Mouse (Mus musculus) G1E (cell line): ENCODE results near the gene Chn2. TPM values are rescaled to one million over a fixed set of nuclear protein-coding genes. Genes with fewer than 3 reads are reported as not detected.

ENCODE experiments used
- ATAC-seq: 2 replicates; pipeline ENCODE4 v1.8.0; 2016; ENCODE audit warnings: mild to moderate bottlenecking; ENCODE audit not compliant: insufficient number of reproducible peaks, poor library complexity, low FRiP score, severe bottlenecking; ENCODE audit errors: extremely low read depth
- DNase-seq: peaks from one replicate; pipeline ENCODE4 v3.0.0; 2012; ENCODE audit warnings: low spot score
- H3K27me3 ChIP-seq: 2 replicates; pipeline ENCODE4 v1.6.1; 2012; ENCODE audit warnings: mild to moderate bottlenecking, low read length, inconsistent platforms; ENCODE audit not compliant: insufficient read depth
- H3K36me3 ChIP-seq: replicated peaks from 2 replicates; pipeline ENCODE3; 2012; ENCODE audit warnings: mild to moderate bottlenecking, inconsistent platforms
- H3K4me1 ChIP-seq: 2 replicates; pipeline ENCODE4 v1.6.1; 2012; ENCODE audit warnings: low read depth, low read length, inconsistent platforms, mixed read lengths; ENCODE audit not compliant: insufficient read depth
- H3K4me3 ChIP-seq: 2 replicates; pipeline ENCODE4 v1.5.1; 2012; ENCODE audit warnings: low read depth, mild to moderate bottlenecking, inconsistent platforms, low read length, moderate library complexity, mixed read lengths
- H3K9me3 ChIP-seq: replicated peaks from 2 replicates; pipeline ENCODE4 v1.6.1; 2012; ENCODE audit warnings: inconsistent platforms
- CTCF ChIP-seq: IDR thresholded peaks from 2 replicates; pipeline ENCODE4 v1.5.1; 2012; ENCODE audit warnings: low read depth, low read length, inconsistent platforms, mixed read lengths
- GATA1 ChIP-seq: IDR thresholded peaks from 2 replicates; pipeline ENCODE4 v1.6.1; 2012; ENCODE audit warnings: borderline replicate concordance, low read length, inconsistent platforms, mixed read lengths
- GATA2 ChIP-seq: IDR thresholded peaks from 2 replicates; pipeline ENCODE4 v1.6.1; 2012; ENCODE audit warnings: low read depth, low read length, inconsistent platforms, borderline replicate concordance
- POLR2AphosphoS5 ChIP-seq: IDR thresholded peaks from 2 replicates; pipeline ENCODE4 v1.6.1; 2012; ENCODE audit warnings: low read depth, low read length, inconsistent platforms; ENCODE audit not compliant: insufficient replicate concordance
- TAL1 ChIP-seq: conservative IDR thresholded peaks from 2 replicates; pipeline ENCODE4 v1.6.1; 2012; ENCODE audit warnings: low read depth, low read length, inconsistent platforms, mixed read lengths
- polyA plus RNA-seq: library from polyadenylated mRNA; stranded (reverse); fragments of >175 nt; gene quantifications from 2 replicates; pipeline ENCODE4 v1.2.3, GENCODE M21; 2012
- total RNA-seq, 2 experiments: library from RNA; stranded (forward) in 1 of 2; stranded (reverse) in 1 of 2; fragments of 200-1000 nt in 1 of 2; fragments of >200 nt in 1 of 2; fragmentation: Nextera tagmentation in 1 of 2; gene quantifications; 2 replicates each; pipeline ENCODE4 v1.2.3; 2014 to 2017

The Chn2 gene
- total and polyA plus RNA-seq, 3 experiments, result 0.22 TPM; not detected in 2

- Histone ChIP-seq H3K4me1 (no peaks in the 10 kb centered on the region), H3K36me3 (no peaks in the 10 kb centered on the region), H3K4me3 (no peak overlapping the region), H3K27me3 (no peaks in the 10 kb centered on the region), H3K9me3 (peaks cover 55% of the 10 kb centered on the region)
- ATAC-seq (no peak), DNase-seq (no peak)
- no peak for TF ChIP-seq GATA2
- TF ChIP-seq TAL1, result no peak
- no peak for TF ChIP-seq POLR2AphosphoS5
- no peak for TF ChIP-seq GATA1
- TF ChIP-seq CTCF, result no peak
These were observed 77.7 kb downstream of the Chn2 start for GRCm38 (mm10) chr6:54117001-54117591.

- TF ChIP-seq POLR2AphosphoS5, result no peak
- peaks cover 42% of the 10 kb centered on the region for H3K9me3 ChIP-seq
- no peaks in the 10 kb centered on the region for H3K4me1 ChIP-seq
- no peak for DNase-seq
- ATAC-seq, result no peak
- H3K36me3 ChIP-seq, result no peaks in the 10 kb centered on the region
- no peak overlapping the region for H3K4me3 ChIP-seq
- no peaks in the 10 kb centered on the region for H3K27me3 ChIP-seq
These were observed 79.0 kb downstream of the Chn2 start for GRCm38 (mm10) chr6:54118395-54118794.

- Histone ChIP-seq H3K9me3 (peaks cover 41% of the 10 kb centered on the region), H3K27me3 (no peaks in the 10 kb centered on the region), H3K4me3 (no peak overlapping the region), H3K36me3 (no peaks in the 10 kb centered on the region), H3K4me1 (no peaks in the 10 kb centered on the region)
- no peak for ATAC-seq
- no peak for DNase-seq
- TF ChIP-seq TAL1, result no peak
- TF ChIP-seq GATA1, result no peak
- no peak for TF ChIP-seq POLR2AphosphoS5
- TF ChIP-seq CTCF, result no peak
- TF ChIP-seq GATA2, result no peak
These were observed 79.5 kb downstream of the Chn2 start for GRCm38 (mm10) chr6:54118897-54119296.

DNA sequence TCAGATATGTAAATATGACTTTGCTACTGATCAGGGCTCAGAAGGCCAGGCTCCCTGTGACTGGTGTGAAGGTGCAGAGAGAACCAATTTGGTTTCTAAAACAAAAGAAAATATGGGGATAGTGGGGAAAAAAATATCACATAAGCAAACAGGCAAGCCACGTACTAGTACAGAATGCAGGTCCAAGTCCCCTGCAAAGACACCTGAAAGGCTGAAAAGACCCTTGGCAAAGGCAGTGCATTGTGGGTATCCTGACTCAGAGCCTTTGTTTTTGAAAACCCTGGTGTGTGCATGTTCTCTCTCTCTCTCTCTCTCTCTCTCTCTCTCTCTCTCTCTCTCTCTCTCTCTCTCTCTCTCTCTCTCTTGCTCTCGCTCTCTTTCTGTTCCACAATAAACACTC is 80.1 kb downstream of the Chn2 start:
- TF ChIP-seq POLR2AphosphoS5 (no peak), CTCF (no peak), GATA1 (no peak), TAL1 (no peak), GATA2 (no peak)
- Histone ChIP-seq H3K36me3 (no peaks in the 10 kb centered on the region), H3K4me3 (no peak overlapping the region), H3K9me3 (peaks cover 39% of the 10 kb centered on the region), H3K4me1 (no peaks in the 10 kb centered on the region), H3K27me3 (no peaks in the 10 kb centered on the region)
- no peak for DNase-seq
- ATAC-seq, result no peak

DNA sequence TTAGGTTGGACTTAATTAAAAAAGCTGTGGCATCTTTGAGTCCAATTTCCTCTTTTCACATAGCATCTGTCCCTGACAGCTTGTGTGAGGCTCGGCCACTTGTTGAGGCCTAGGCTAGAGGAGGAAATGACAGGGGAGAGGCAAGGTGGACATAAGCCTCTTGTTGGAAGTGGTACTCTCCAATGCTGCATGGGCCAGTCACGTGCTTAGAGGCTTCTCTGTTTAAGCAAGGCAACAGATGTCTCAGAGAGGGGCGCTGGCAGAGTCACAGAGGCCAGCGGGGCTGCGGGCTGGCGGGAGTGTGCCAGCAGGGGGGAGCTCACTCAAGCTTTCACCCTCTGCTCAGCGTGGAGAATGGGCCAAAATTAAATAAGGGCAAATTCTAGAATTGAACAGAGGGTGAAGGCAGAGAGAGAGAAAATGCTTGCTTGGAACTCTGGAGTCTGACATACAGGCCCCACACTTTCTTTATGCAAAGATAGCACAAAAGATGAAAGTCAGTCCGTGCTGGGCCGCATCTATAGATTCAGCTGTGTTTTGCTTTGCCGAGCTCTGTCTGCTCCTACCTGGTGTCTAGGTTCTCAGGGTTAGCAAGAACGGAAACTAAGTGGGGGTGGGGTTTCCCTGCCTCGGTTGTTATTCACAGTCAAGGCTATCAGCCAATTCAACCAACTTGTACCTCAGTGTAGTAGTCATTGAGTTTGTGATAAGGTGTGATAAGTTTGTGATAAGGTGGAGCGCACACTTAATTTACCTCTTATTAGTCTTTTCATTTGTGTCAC is 80.7 kb downstream of the Chn2 start:
- no peak for DNase-seq
- TF ChIP-seq CTCF (no peak), POLR2AphosphoS5 (no peak), TAL1 (no peak), GATA2 (no peak), GATA1 (no peak)
- Histone ChIP-seq H3K36me3 (no peaks in the 10 kb centered on the region), H3K27me3 (no peaks in the 10 kb centered on the region), H3K4me3 (no peak overlapping the region), H3K9me3 (peaks cover 40% of the 10 kb centered on the region), H3K4me1 (no peaks in the 10 kb centered on the region)
- ATAC-seq, result no peak

DNA sequence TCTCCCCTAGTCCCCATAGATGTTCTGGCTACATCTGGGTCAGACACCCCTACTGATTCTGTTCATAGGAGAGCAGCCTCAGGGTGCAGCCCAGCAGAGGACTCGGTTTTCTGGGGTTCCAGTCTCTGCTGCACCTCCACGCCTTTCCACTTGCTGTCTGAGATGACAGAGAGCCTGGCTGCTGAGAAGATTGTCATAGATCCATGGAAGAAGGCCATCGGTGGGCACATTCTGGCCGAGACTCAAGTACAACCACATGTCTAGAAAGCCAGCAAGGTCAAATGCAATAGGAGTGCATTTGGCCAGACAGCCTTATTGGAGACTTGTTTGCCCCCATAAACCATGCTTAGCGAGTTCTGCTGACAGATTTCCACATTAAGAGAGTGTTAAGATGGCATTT is 81.5 kb downstream of the Chn2 start:
- TF ChIP-seq GATA1, result no peak
- TF ChIP-seq GATA2, result no peak
- TF ChIP-seq POLR2AphosphoS5, result no peak
- no peak for TF ChIP-seq CTCF
- TF ChIP-seq TAL1, result no peak
- Histone ChIP-seq H3K27me3 (no peaks in the 10 kb centered on the region), H3K4me1 (no peaks in the 10 kb centered on the region), H3K36me3 (no peaks in the 10 kb centered on the region), H3K4me3 (no peak overlapping the region), H3K9me3 (peaks cover 42% of the 10 kb centered on the region)
- no peak for ATAC-seq
- no peak for DNase-seq
